Mouse (Mus musculus) stomach, postnatal 0 days (tissue): ENCODE data around the gene Gltp. TPM values are rescaled to one million over a fixed set of nuclear protein-coding genes. Genes with fewer than 3 reads are reported as not detected.

Experiments
- ATAC-seq: fragments of 200-750 bp; cut with Nextera tagmentation; 2 replicates; pipeline ENCODE4 v1.8.0; 2017; ENCODE audit not compliant: low FRiP score, low TSS enrichment
- DNase-seq: peaks from one replicate; pipeline ENCODE4 v3.0.0-alpha.2; 2016; ENCODE audit warnings: low spot score
- H3K27ac ChIP-seq: fragments of 300-500 bp; sonication (generic); replicated peaks from 2 replicates; pipeline ENCODE4 v1.5.1; 2014; ENCODE audit warnings: mild to moderate bottlenecking, control low read depth
- H3K27me3 ChIP-seq: fragments of 300-500 bp; sonication (generic); 2 replicates; pipeline ENCODE4 v1.6.1; 2014; ENCODE audit warnings: low read length; ENCODE audit not compliant: control insufficient read depth, insufficient read depth
- H3K36me3 ChIP-seq: fragments of 300-500 bp; sonication (generic); 2 replicates; pipeline ENCODE4 v1.6.1; 2014; ENCODE audit warnings: low read length, mixed read lengths; ENCODE audit not compliant: control insufficient read depth, insufficient read depth
- H3K4me1 ChIP-seq: fragments of 300-500 bp; sonication (generic); replicated peaks from 2 replicates; pipeline ENCODE4 v1.6.1; 2014; ENCODE audit warnings: antibody characterized with exemption; ENCODE audit not compliant: control insufficient read depth, insufficient read depth
- H3K4me2 ChIP-seq: fragments of 300-500 bp; sonication (generic); replicated peaks from 2 replicates; pipeline ENCODE4 v1.6.1; 2014; ENCODE audit warnings: low read depth, mild to moderate bottlenecking, control low read depth, moderate library complexity
- H3K4me3 ChIP-seq: fragments of 300-500 bp; sonication (generic); 2 replicates; pipeline ENCODE4 v1.5.1; 2014; ENCODE audit warnings: low read depth, low read length, control low read depth
- H3K9ac ChIP-seq: fragments of 300-500 bp; sonication (generic); 2 replicates; pipeline ENCODE4 v1.6.1; 2014; ENCODE audit warnings: mild to moderate bottlenecking, low read length, control low read depth, mixed read lengths
- H3K9me3 ChIP-seq: fragments of 300-500 bp; sonication (generic); 2 replicates; pipeline ENCODE4 v1.6.1; 2016; ENCODE audit warnings: low read length; ENCODE audit not compliant: control insufficient read depth
- CTCF ChIP-seq: IDR thresholded peaks from 2 replicates; pipeline ENCODE4 v1.5.1; 2016; ENCODE audit warnings: antibody characterized with exemption, low read depth, mild to moderate bottlenecking, moderate library complexity
- EP300 ChIP-seq: optimal IDR thresholded peaks from 2 replicates; pipeline ENCODE3; 2016; ENCODE audit warnings: antibody characterized with exemption
- WGBS: fragments of 180-500 bp; shearing (Covaris S2); extraction: QIAGEN DNeasy Blood & Tissue Kit; methylation state at CpG from one replicate; pipeline ENCODE4 v1.1.7; 2014; 5-methylcytosine and 5-hydroxymethylcytosine counted together
- polyA plus RNA-seq: library from polyadenylated mRNA; unstranded; fragments of >200 nt; fragmentation: Nextera tagmentation; extraction: Ambion mirVana; gene quantifications from 2 replicates; pipeline ENCODE4 v1.2.1, GENCODE M21; 2015

Gene Gltp
- polyA plus RNA-seq, 1 experiment from 2014 or later: 482 TPM

GRCm38 (mm10) chr5:114661029-114661428 lies 29.8 kb downstream of the Gltp start:
- no peak overlapping the region for H3K9ac ChIP-seq
- TF ChIP-seq CTCF: no peak
- no peak for TF ChIP-seq EP300
- H3K4me1 ChIP-seq: no peaks in the 10 kb centered on the region
- H3K27ac ChIP-seq: no peak overlapping the region
- ATAC-seq: no peak
- no peaks in the 10 kb centered on the region; the same call in 1 of the 2 replicates for H3K27me3 ChIP-seq
- WGBS: 60% methylated on average over 6 of the region's 6 CpGs
- H3K4me3 ChIP-seq: no peak overlapping the region
- no peak for DNase-seq
- no peaks in the 10 kb centered on the region for H3K9me3 ChIP-seq
- no peak overlapping the region for H3K4me2 ChIP-seq
- H3K36me3 ChIP-seq: no peaks in the 10 kb centered on the region

- Histone ChIP-seq H3K27ac (no peak within 1 kb of the TSS), H3K4me2 (peak within 1 kb of the TSS; percentile 84), H3K27me3 (no peaks in the 10 kb centered on the region; the same call in 1 of the 2 replicates), H3K4me3 (peak within 1 kb of the TSS; percentile 48), H3K9me3 (no peaks in the 10 kb centered on the region), H3K4me1 (no peaks in the 10 kb centered on the region), H3K9ac (peak within 1 kb of the TSS; percentile 56), H3K36me3 (no peaks in the 10 kb centered on the region)
- under 1% methylated on average over 37 of the region's 47 CpGs for WGBS
- DNase-seq: peak; percentile 45
- TF ChIP-seq EP300 (no peak), CTCF (no peak)
- peak; percentile 33; the same call in 1 of the 2 replicates for ATAC-seq
These were observed 32.5 kb downstream of the Gltp start, which contains the start of gene Trpv4 for GRCm38 (mm10) chr5:114658255-114658654. Gene Trpv4 (minus strand): TSS chr5:114658421.

GRCm38 (mm10) chr5:114657426-114657825 lies 33.4 kb downstream of the Gltp start:
- H3K4me1 ChIP-seq: no peaks in the 10 kb centered on the region
- ATAC-seq: no peak
- H3K9me3 ChIP-seq: no peaks in the 10 kb centered on the region
- 35% methylated on average over 10 of the region's 10 CpGs for WGBS
- no peaks in the 10 kb centered on the region for H3K36me3 ChIP-seq
- H3K4me2 ChIP-seq: peak overlapping the region; percentile 84
- H3K27me3 ChIP-seq: no peaks in the 10 kb centered on the region; the same call in 1 of the 2 replicates
- peak overlapping the region; percentile 48 for H3K4me3 ChIP-seq
- no peak overlapping the region for H3K27ac ChIP-seq
- peak overlapping the region; percentile 56; the same call in 1 of the 2 replicates for H3K9ac ChIP-seq
- TF ChIP-seq CTCF: no peak
- DNase-seq: no peak

- TF ChIP-seq CTCF: no peak
- no peak for TF ChIP-seq EP300
- ATAC-seq: no peak
- Histone ChIP-seq H3K4me2 (no peak overlapping the region), H3K36me3 (no peaks in the 10 kb centered on the region), H3K27ac (no peak overlapping the region), H3K9me3 (no peaks in the 10 kb centered on the region), H3K27me3 (no peaks in the 10 kb centered on the region; the same call in 1 of the 2 replicates), H3K4me1 (no peaks in the 10 kb centered on the region; the same call in 1 of the 2 replicates), H3K9ac (no peak overlapping the region), H3K4me3 (no peak overlapping the region)
- WGBS: 79% methylated on average over 7 of the region's 7 CpGs
- no peak for DNase-seq
These were observed 34.5 kb downstream of the Gltp start for GRCm38 (mm10) chr5:114656305-114656704.

- DNase-seq (no peak), ATAC-seq (no peak)
- TF ChIP-seq CTCF (no peak), EP300 (no peak)
These were observed 35.1 kb downstream of the Gltp start for GRCm38 (mm10) chr5:114655721-114656120.

GRCm38 (mm10) chr5:114653656-114654437 lies 36.9 kb downstream of the Gltp start:
- no peaks in the 10 kb centered on the region; the same call in 1 of the 2 replicates for H3K4me1 ChIP-seq
- WGBS: 68% methylated on average over 12 of the region's 15 CpGs
- no peak for ATAC-seq

More at GRCm38 (mm10) chr5:114655721-114656120, 35.1 kb downstream of the Gltp start:
- no peaks in the 10 kb centered on the region for H3K9me3 ChIP-seq
- no peaks in the 10 kb centered on the region for H3K36me3 ChIP-seq
- no peaks in the 10 kb centered on the region; the same call in 1 of the 2 replicates for H3K4me1 ChIP-seq
- H3K4me3 ChIP-seq: no peak overlapping the region
- H3K27ac ChIP-seq: no peak overlapping the region
- H3K27me3 ChIP-seq: no peaks in the 10 kb centered on the region; the same call in 1 of the 2 replicates
- no peak overlapping the region for H3K9ac ChIP-seq
- no peak overlapping the region for H3K4me2 ChIP-seq
- 86% methylated on average over 5 of the region's 5 CpGs for WGBS

More at GRCm38 (mm10) chr5:114653656-114654437, 36.9 kb downstream of the Gltp start:
- Histone ChIP-seq H3K27ac (no peak overlapping the region), H3K27me3 (no peaks in the 10 kb centered on the region; the same call in 1 of the 2 replicates), H3K4me3 (no peak overlapping the region), H3K9me3 (no peaks in the 10 kb centered on the region), H3K4me2 (no peak overlapping the region), H3K36me3 (no peaks in the 10 kb centered on the region), H3K9ac (no peak overlapping the region)
- no peak for DNase-seq
- TF ChIP-seq CTCF (no peak), EP300 (no peak)
